Mouse (Mus musculus): ENCODE results near the gene Urgcp. TPM values are rescaled to one million over a fixed set of nuclear protein-coding genes. Genes with fewer than 3 reads are reported as not detected.
"Not testable (repeated sequence)": the region's sequence is repeated elsewhere in the genome, so short reads cannot be mapped to it uniquely, and the experiment has no call there.

The Urgcp gene
- total RNA-seq (2021) = 10 to 100 TPM; 58.9 to 59.4 TPM
- long read RNA-seq, experiment 1, full-length matches to known transcripts = 56 of 83 reads
- long read RNA-seq, experiment 1, partial matches to known transcripts = 2 of 83 reads
- long read RNA-seq, experiment 1, other reads (novel, unspliced or antisense) = 25 of 83 reads
- long read RNA-seq, experiment 2, full-length matches to known transcripts = 20 of 32 reads
- long read RNA-seq, experiment 2, partial matches to known transcripts = 2 of 32 reads
- long read RNA-seq, experiment 2, other reads (novel, unspliced or antisense) = 10 of 32 reads

- DNase-seq = peak; percentile 96 to 97
Observed at GRCm38 (mm10) chr11:5761820-5762632, at the start of gene Urgcp. Gene Urgcp (minus strand): TSS chr11:5762376.

DNA sequence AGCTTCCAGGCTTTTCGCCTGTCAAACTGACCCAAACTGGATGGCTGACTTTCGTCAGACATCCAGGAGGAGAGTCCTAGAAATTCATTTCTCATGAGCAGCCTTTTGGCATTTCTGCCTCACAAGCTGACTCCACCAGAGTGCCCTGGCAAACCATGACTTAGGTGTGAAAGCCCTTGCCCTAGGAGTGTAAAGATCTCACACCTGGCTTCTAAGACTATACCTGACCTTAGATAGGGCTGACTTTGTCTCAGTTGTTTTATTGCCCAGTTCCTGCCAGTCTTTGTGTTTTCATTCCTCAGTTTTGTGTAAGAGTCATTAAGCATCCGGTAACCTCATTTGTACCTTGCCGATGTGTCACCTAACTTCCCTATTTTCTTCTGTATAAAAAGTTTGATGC, 47.3 kb upstream of the Urgcp start:
- not testable (repeated sequence) for DNase-seq

- DNase-seq = no peak
Observed at GRCm38 (mm10) chr11:5807956-5808355, 45.8 kb upstream of the Urgcp start.

DNA sequence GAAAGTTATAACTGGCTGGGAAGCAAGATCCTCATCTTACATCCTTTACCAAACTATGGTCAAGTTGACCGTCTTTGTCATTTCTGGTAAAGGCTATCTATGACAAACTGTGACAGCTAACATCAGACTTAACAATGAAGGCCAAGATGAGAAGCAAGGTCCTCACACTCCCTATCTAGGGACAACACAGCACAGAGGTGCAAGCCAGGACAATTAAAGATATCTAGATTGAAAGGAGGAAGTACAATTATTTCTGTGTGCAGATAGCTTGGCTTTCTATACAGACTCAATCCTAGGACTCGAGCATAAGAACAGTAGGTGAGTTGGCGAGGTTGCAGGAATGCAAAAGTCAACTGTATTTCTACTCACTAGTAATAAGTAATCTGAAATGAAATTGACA, 43.5 kb upstream of the Urgcp start:
- no peak for DNase-seq

GRCm38 (mm10) chr11:5804174-5804573, 42.0 kb upstream of the Urgcp start:
- no peak for DNase-seq

DNA sequence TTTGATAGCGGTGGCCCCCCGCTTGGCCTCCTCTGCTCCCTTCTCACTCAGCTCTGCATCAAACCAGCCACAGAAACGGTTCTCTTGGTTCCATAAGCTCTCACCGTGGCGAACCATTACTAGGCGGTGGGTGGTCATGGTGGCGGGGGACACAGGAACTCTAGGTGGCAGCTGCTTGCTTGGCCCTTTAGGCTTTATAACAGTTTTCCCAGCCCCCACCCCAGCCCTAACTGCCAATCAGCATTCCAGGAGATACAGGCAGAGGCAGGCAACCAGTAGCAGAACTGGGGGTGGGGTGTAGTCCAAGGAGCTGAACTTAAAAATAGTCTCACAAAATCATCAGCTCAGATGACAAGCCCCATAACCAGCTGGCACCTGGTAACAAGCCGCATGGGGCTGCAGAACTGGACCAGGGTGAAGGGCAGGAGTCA, 41.4 kb upstream of the Urgcp start, which contains the start of gene Pgam2:
Gene Pgam2, minus strand, starts transcription at position 183 of the 431 bp plus-strand sequence.
- DNase-seq = peak; percentile 72 to 82

- DNase-seq = no peak
Observed at GRCm38 (mm10) chr11:5802457-5803217, 40.5 kb upstream of the Urgcp start.

GRCm38 (mm10) chr11:5802005-5802404, 39.8 kb upstream of the Urgcp start:
- DNase-seq = no peak

GRCm38 (mm10) chr11:5801511-5801910, 39.3 kb upstream of the Urgcp start:
- DNase-seq = no peak

DNA sequence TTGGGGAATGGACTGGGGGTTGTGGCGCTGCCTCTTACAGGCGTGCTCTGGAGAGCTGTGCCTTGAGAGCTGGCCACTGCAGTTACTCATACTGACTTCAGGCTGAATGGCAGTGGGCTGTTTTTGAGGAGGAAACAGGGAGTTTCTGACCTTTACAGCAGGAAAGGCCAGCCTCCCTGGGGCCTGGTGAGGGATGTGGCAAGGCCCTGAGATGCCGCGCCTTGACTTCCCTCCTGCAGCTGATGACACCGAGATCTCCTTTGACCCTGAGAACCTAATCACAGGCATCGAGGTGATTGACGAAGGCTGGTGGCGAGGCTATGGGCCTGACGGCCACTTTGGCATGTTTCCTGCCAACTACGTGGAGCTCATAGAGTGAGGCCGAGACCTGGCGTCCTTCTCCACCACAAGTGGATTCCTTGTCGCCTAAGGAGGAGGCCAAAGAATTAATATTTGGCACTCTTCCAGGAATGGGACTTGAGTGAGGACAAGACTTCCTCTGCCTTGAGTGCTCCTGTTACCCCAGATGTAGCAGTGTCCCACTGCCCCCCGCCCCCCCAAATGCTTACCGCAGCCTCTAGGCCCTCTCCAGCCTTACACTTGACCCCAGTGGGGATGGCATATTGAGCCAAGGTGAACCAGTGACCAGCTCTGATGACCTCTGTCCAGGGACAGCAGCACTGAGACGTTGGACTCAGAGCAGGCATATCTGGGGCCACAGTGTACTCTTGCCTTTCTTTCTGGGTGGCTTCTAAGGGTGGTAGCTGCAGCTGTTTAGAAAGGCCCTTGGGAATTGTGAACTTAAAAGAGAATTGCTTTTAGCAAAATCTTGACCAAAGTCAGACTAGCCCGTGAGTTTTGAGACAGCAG, 37.7 kb upstream of the Urgcp start:
- no peak for DNase-seq

DNA sequence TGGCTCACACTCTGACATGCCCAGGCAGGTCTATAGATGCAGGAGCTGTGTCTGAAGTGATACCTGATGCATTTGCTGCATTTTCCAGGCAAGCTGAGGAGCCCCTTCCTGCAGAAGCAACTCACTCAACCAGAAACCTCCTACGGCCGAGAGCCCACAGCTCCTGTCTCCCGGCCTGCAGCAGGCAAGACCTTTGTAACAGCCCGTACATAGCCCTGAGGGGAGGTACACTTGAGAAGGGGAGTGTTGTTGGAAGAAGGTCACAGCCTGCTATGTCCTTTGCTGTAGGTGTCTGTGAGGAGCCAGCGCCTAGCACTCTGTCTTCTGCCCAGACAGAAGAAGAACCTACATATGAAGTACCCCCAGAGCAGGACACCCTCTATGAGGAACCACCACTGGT, 35.8 kb upstream of the Urgcp start:
- no peak for DNase-seq

- no peak for DNase-seq
Observed at GRCm38 (mm10) chr11:5797371-5797770, 35.2 kb upstream of the Urgcp start.

GRCm38 (mm10) chr11:5796939-5797338, 34.8 kb upstream of the Urgcp start:
- DNase-seq = no peak

GRCm38 (mm10) chr11:5795706-5796105, 33.5 kb upstream of the Urgcp start:
- peak; percentile 70 to 72 for DNase-seq

DNA sequence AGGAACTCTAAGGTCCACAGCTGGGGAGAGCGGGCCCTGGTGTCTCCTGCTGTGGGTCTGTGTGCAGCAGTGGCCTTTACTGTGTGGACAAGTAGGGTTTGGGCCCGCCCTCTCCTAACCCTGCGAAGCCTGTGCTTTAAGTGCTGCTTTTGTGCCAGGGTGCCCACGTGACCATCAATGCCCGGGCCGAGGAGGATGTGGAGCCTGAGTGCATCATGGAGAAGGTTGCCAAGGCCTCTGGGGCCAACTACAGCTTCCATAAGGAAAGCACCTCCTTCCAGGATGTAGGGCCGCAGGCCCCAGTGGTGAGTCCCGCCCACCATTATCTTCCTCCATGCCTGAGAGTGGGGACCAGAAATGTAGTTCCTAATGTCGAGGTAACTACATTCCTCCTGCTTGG, 33.1 kb upstream of the Urgcp start:
- DNase-seq = no peak

GRCm38 (mm10) chr11:5790431-5790830, 28.3 kb upstream of the Urgcp start:
- no peak for DNase-seq

DNA sequence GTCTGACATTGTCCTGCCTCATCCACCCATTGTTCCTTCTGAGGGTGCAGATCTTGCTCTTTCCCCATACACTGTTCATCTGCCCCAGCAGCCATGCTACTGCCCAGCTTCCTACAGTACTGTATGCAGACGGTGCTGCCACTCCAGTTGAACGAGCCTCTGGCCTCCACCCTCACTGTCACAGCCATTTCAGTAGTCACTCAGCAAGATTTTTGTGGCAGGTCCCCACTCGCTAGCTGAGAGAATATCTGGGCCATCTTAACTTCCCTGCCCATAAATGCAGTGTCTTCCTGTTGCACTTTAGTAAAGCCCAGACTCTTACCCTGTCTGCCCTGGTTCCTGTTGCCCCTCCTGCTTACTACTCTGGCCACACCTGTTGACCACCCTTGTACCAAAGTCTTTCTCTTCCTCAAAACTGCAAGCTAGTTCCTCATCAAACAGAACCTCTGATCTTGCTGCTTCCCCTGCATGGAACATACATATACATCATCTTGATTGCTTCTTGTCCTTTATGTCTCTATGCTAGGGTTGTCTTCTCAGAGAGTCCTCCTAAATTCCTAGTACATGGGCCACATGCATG, 27.7 kb upstream of the Urgcp start:
- DNase-seq = no peak

DNA sequence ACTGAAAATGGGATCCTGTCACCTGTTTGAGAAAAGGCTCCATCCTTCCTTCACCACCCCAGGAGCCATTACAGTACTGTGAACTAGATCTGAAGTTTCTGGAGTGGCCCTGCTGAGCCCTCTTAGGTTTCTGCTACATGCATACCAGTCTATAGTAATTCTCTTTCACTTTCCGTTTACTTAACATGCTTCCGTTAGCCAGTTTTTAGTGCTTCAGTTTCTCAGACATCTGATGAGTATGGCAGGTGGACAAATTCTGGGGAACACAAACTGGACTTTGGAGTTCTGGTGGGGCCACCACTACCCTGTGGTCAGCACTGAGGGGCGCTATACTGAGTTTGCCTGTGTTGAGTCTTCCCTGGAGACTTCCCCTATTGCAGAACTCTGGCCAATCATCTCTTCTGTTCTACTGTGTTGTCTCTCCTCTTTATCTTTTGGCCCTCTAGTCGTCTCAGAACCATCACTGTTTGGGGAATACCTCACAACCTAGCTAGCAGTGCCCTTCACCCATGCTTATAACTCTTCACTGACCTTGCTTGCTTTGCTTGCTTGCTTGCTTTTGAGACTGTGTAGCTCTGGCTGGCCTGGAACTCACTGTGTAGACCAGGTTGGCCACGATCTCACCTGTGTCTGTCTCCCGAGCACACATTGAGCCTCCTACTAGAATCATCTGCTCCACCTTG, 27.0 kb upstream of the Urgcp start:
- DNase-seq = no peak

GRCm38 (mm10) chr11:5788056-5789014, 26.2 kb upstream of the Urgcp start, which contains the start of gene Dbnl:
Gene Dbnl (plus strand): TSS chr11:5788488.
- DNase-seq = peak; percentile 98

Data from heart, adult 18-20 months (tissue).